Mouse (Mus musculus) heart, embryonic 14.5 days (tissue): ENCODE results near the gene Acap2. TPM values are rescaled to one million over a fixed set of nuclear protein-coding genes. Genes with fewer than 3 reads are reported as not detected.

Source experiments
- ATAC-seq: fragments of 200-750 bp; cut with Nextera tagmentation; 2 replicates; pipeline ENCODE4 v1.8.0; 2017; ENCODE audit warnings: low read depth, moderate TSS enrichment; ENCODE audit not compliant: insufficient number of reproducible peaks, insufficient read depth, low FRiP score
- H3K27ac ChIP-seq, 2 experiments: fragments of 200-500 bp in 1 of 2; fragments of 300-500 bp in 1 of 2; sonication (generic) in 1 of 2; replicated peaks in 1 of 2; 2 replicates each; pipeline ENCODE4 v1.5.1; 2012 to 2014; ENCODE audit warnings: low read depth in 2 of 2, low read length in 2 of 2, control low read depth in 1 of 2, mild to moderate bottlenecking in 1 of 2, mixed read lengths in 1 of 2; ENCODE audit not compliant: control insufficient read depth in 1 of 2, insufficient read depth in 1 of 2
- H3K27me3 ChIP-seq: fragments of 300-500 bp; sonication (generic); 2 replicates; pipeline ENCODE4 v1.6.1; 2014; ENCODE audit warnings: mild to moderate bottlenecking, low read length, control low read depth; ENCODE audit not compliant: control insufficient read depth, insufficient read depth
- H3K36me3 ChIP-seq: fragments of 300-500 bp; sonication (generic); 2 replicates; pipeline ENCODE4 v1.6.1; 2014; ENCODE audit warnings: mild to moderate bottlenecking, control low read depth, low read length, mixed read lengths; ENCODE audit not compliant: control insufficient read depth, insufficient read depth
- H3K4me1 ChIP-seq, 2 experiments: fragments of 200-500 bp in 1 of 2; fragments of 300-500 bp in 1 of 2; sonication (generic) in 1 of 2; 2 replicates each; pipeline ENCODE4 v1.6.1; 2012 to 2014; ENCODE audit warnings: low read length in 2 of 2, control low read depth in 1 of 2, mixed read lengths in 1 of 2; ENCODE audit not compliant: control insufficient read depth in 2 of 2, insufficient read depth in 2 of 2
- H3K4me2 ChIP-seq: fragments of 300-500 bp; sonication (generic); 2 replicates; pipeline ENCODE4 v1.6.1; 2014; ENCODE audit warnings: mild to moderate bottlenecking, low read length
- H3K4me3 ChIP-seq, 2 experiments: fragments of 200-500 bp in 1 of 2; fragments of 300-500 bp in 1 of 2; sonication (generic) in 1 of 2; 2 replicates each; pipeline ENCODE4 v1.5.1; 2012 to 2014; ENCODE audit warnings: low read length in 2 of 2, mild to moderate bottlenecking in 2 of 2, control low read depth in 1 of 2, low read depth in 1 of 2, moderate library complexity in 1 of 2; ENCODE audit not compliant: control insufficient read depth in 1 of 2, insufficient read depth in 1 of 2
- H3K9ac ChIP-seq: fragments of 300-500 bp; sonication (generic); 2 replicates; pipeline ENCODE4 v1.6.1; 2014; ENCODE audit warnings: mild to moderate bottlenecking, low read length
- H3K9me3 ChIP-seq: fragments of 300-500 bp; sonication (generic); 2 replicates; pipeline ENCODE4 v1.6.1; 2016; ENCODE audit warnings: low read length, control low read depth; ENCODE audit not compliant: control insufficient read depth
- WGBS: fragments of 180-500 bp; shearing (Covaris S2); extraction: QIAGEN DNeasy Blood & Tissue Kit; methylation state at CpG from one replicate; pipeline ENCODE4 v1.1.7; 2014; 5-methylcytosine and 5-hydroxymethylcytosine counted together
- polyA plus RNA-seq: library from polyadenylated mRNA; unstranded; fragments of >200 nt; fragmentation: Nextera tagmentation; extraction: Ambion mirVana; gene quantifications from 2 replicates; pipeline ENCODE4 v1.2.1, GENCODE M21; 2014

Gene Acap2
- polyA plus RNA-seq, 1 experiment from 2014 or later: 14.9 TPM

GRCm38 (mm10) chr16:31149841-31150240, 51.2 kb downstream of the Acap2 start:
- no peak overlapping the region for H3K4me2 ChIP-seq
- no peak overlapping the region for H3K9ac ChIP-seq
- H3K27ac ChIP-seq: no peak overlapping the region
- H3K4me1 ChIP-seq: no peaks in the 10 kb centered on the region
- H3K36me3 ChIP-seq: peaks cover 35% of the 10 kb centered on the region
- no peaks in the 10 kb centered on the region for H3K27me3 ChIP-seq
- H3K9me3 ChIP-seq: no peaks in the 10 kb centered on the region
- 79% methylated on average over 4 of the region's 4 CpGs for WGBS
- no peak for ATAC-seq
- H3K4me3 ChIP-seq: no peak overlapping the region

- WGBS: 70% methylated on average over 6 of the region's 6 CpGs
- Histone ChIP-seq H3K27ac (no peak overlapping the region), H3K9ac (no peak overlapping the region), H3K27me3 (no peaks in the 10 kb centered on the region), H3K4me2 (no peak overlapping the region), H3K4me1 (no peaks in the 10 kb centered on the region), H3K4me3 (no peak overlapping the region), H3K36me3 (peaks cover 34% of the 10 kb centered on the region), H3K9me3 (no peaks in the 10 kb centered on the region)
- ATAC-seq: no peak
These were observed 52.2 kb downstream of the Acap2 start for GRCm38 (mm10) chr16:31148891-31149290.

- H3K36me3 ChIP-seq: peaks cover 25% of the 10 kb centered on the region
- no peaks in the 10 kb centered on the region for H3K27me3 ChIP-seq
- no peak overlapping the region for H3K27ac ChIP-seq
- H3K4me1 ChIP-seq: no peaks in the 10 kb centered on the region
- H3K9ac ChIP-seq: no peak overlapping the region
- WGBS: 80% methylated on average over 6 of the region's 6 CpGs
- no peaks in the 10 kb centered on the region for H3K9me3 ChIP-seq
- no peak overlapping the region for H3K4me3 ChIP-seq
- H3K4me2 ChIP-seq: no peak overlapping the region
- no peak for ATAC-seq
These were observed 53.3 kb downstream of the Acap2 start for GRCm38 (mm10) chr16:31147766-31148165.

DNA sequence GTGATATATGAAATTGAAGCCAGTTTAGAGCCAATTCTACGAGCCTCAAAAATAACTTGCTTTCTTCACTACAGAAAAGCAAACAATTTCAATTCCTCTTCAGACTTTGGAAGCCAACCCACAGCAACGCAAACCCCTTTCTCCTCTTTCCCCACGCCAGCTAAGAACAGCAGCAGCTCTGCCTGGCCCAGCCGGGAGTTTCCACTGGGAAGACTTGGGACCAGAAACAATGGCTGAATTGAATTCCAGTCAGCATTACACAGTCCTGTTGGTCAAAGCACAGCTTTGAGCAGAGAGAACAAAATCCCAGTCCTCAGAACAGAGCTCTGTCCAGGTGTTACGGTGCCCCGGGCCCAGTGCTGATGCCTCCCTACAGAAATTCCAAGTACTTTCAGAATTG, 59.1 kb downstream of the Acap2 start:
- Histone ChIP-seq H3K27ac (no peak overlapping the region), H3K4me1 (no peaks in the 10 kb centered on the region), H3K4me3 (no peak overlapping the region), H3K36me3 (peaks cover 27% of the 10 kb centered on the region), H3K27me3 (no peaks in the 10 kb centered on the region), H3K9me3 (no peaks in the 10 kb centered on the region), H3K4me2 (no peak overlapping the region), H3K9ac (no peak overlapping the region)
- ATAC-seq: no peak
- 82% methylated on average over 6 of the region's 6 CpGs for WGBS

DNA sequence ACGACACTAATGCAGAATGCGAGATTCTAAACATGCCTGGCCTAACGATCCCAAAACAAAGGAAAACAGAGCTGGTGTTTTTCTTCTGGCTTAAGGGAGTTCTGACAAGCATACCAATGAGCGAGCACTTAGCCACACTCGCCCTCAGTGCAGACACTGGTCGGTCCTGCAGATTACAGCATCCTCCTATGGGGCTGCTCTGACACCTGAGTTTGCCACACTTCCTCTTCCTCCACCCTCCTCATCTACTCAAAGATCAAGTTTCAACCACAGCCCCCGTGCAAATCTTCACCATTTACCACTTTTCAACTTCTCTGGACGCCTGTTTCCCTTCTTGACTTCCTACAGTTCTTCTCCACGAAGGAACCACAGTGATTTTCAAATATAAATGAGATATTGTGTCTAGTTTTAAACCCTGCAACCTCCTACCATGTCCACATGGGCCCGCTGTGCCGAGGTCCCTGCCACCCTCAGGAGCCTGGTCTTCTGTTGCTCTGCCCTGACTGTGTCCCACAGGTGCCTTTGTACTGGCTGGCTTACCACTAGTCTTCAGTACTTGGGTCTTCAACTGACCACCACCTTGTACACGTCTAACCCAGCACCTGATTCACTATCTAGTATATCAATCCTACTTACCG, 64.3 kb downstream of the Acap2 start:
- H3K36me3 ChIP-seq: peaks cover 43% of the 10 kb centered on the region
- ATAC-seq: no peak
- H3K27me3 ChIP-seq: no peaks in the 10 kb centered on the region
- H3K9ac ChIP-seq: no peak overlapping the region
- H3K4me3 ChIP-seq: no peak overlapping the region
- no peak overlapping the region for H3K4me2 ChIP-seq
- H3K9me3 ChIP-seq: no peaks in the 10 kb centered on the region
- no peaks in the 10 kb centered on the region for H3K4me1 ChIP-seq
- WGBS: 73% methylated on average over 13 of the region's 13 CpGs
- no peak overlapping the region for H3K27ac ChIP-seq

GRCm38 (mm10) chr16:31135519-31135918, 65.5 kb downstream of the Acap2 start:
- no peaks in the 10 kb centered on the region for H3K4me1 ChIP-seq
- H3K4me3 ChIP-seq: no peak overlapping the region
- no peaks in the 10 kb centered on the region for H3K27me3 ChIP-seq
- 66% methylated on average over 8 of the region's 8 CpGs for WGBS
- no peak; the same call in 1 of the 2 replicates for ATAC-seq
- H3K9ac ChIP-seq: no peak overlapping the region
- H3K27ac ChIP-seq: 0 out of 4 replicates have a peak overlapping the region, but pooled peaks of 1 of the 2 experiments have one; percentile 14
- H3K9me3 ChIP-seq: no peaks in the 10 kb centered on the region
- peaks cover 51% of the 10 kb centered on the region for H3K36me3 ChIP-seq
- no peak overlapping the region for H3K4me2 ChIP-seq

- H3K4me2 ChIP-seq: no peak overlapping the region
- no peaks in the 10 kb centered on the region for H3K9me3 ChIP-seq
- H3K36me3 ChIP-seq: peaks cover 50% of the 10 kb centered on the region
- no peak overlapping the region for H3K27ac ChIP-seq
- no peak overlapping the region for H3K9ac ChIP-seq
- no peak overlapping the region for H3K4me3 ChIP-seq
- H3K27me3 ChIP-seq: no peaks in the 10 kb centered on the region
- ATAC-seq: no peak
- 71% methylated on average over 5 of the region's 5 CpGs for WGBS
- no peaks in the 10 kb centered on the region for H3K4me1 ChIP-seq
These were observed 69.5 kb downstream of the Acap2 start for GRCm38 (mm10) chr16:31131531-31131930.

- Histone ChIP-seq H3K4me3 (no peak overlapping the region), H3K27me3 (no peaks in the 10 kb centered on the region), H3K4me2 (no peak overlapping the region), H3K36me3 (peaks cover 51% of the 10 kb centered on the region), H3K9me3 (no peaks in the 10 kb centered on the region), H3K4me1 (no peaks in the 10 kb centered on the region), H3K9ac (no peak overlapping the region), H3K27ac (no peak overlapping the region)
- 88% methylated on average over 5 of the region's 5 CpGs for WGBS
- ATAC-seq: no peak
These were observed 72.9 kb downstream of the Acap2 start for GRCm38 (mm10) chr16:31128116-31128515.
